Mouse (Mus musculus) testis, adult 2 months (tissue): ENCODE measurements around the gene Klhdc1. TPM values are rescaled to one million over a fixed set of nuclear protein-coding genes. Genes with fewer than 3 reads are reported as not detected.

Experiments
- H3K27ac ChIP-seq: fragments of 200-500 bp; 2 replicates; pipeline ENCODE4 v1.5.1; 2012; ENCODE audit warnings: low read depth, low read length; ENCODE audit not compliant: control insufficient read depth, insufficient read depth
- H3K27me3 ChIP-seq: fragments of 200-500 bp; 2 replicates; pipeline ENCODE4 v1.6.1; 2012; ENCODE audit warnings: mild to moderate bottlenecking, low read length, moderate library complexity; ENCODE audit not compliant: control insufficient read depth, insufficient read depth
- H3K36me3 ChIP-seq: fragments of 200-500 bp; 2 replicates; pipeline ENCODE4 v1.6.1; 2012; ENCODE audit warnings: mild to moderate bottlenecking, low read length; ENCODE audit not compliant: control insufficient read depth, insufficient read depth
- H3K4me1 ChIP-seq: fragments of 200-500 bp; 2 replicates; pipeline ENCODE4 v1.6.1; 2012; ENCODE audit warnings: low read length; ENCODE audit not compliant: control insufficient read depth, insufficient read depth
- H3K4me3 ChIP-seq: fragments of 200-500 bp; 2 replicates; pipeline ENCODE4 v1.5.1; 2012; ENCODE audit warnings: low read depth, mild to moderate bottlenecking, low read length, moderate library complexity, mixed read lengths; ENCODE audit not compliant: control insufficient read depth
- CTCF ChIP-seq: fragments of 200-500 bp; IDR thresholded peaks from 2 replicates; pipeline ENCODE4 v1.5.1; 2012; ENCODE audit warnings: low read depth, mild to moderate bottlenecking, inconsistent platforms, low read length, moderate library complexity; ENCODE audit not compliant: control insufficient read depth, insufficient read depth, insufficient replicate concordance
- POLR2A ChIP-seq: fragments of 200-500 bp; IDR thresholded peaks from 2 replicates; pipeline ENCODE4 v1.6.1; 2012; ENCODE audit warnings: low read depth, mild to moderate bottlenecking, inconsistent platforms, low read length, moderate library complexity; ENCODE audit not compliant: control insufficient read depth
- polyA plus RNA-seq: library from polyadenylated mRNA; depleted of rRNA; stranded (reverse); fragments of >200 nt; gene quantifications from 2 replicates; pipeline ENCODE4 v1.2.3, GENCODE M21; 2012

Gene Klhdc1
- polyA plus RNA-seq, 1 experiment, result 82.1 TPM

DNA sequence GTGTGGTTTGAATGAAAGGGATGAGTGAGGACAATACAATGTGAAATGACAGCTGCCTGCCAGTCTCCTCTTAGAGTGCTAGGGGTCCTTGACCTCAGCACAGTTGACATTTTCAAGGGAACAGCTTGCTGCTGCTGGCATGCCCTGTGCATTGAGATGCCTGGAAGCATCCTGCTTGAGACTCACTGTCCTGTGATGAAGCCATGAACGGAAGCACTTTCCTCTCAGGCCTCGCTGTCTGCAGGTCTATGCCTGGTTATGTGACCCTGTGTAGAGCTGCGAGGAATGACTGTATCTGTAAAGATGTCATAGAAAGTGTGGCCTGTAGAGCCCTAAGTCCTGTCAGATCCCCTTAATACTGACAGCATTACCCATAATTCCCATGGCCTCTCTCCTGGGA is 24.1 kb downstream of the Klhdc1 start:
- Histone ChIP-seq H3K27ac (no peak overlapping the region), H3K4me1 (no peaks in the 10 kb centered on the region)
- no peak for TF ChIP-seq POLR2A
- no peak for TF ChIP-seq CTCF

DNA sequence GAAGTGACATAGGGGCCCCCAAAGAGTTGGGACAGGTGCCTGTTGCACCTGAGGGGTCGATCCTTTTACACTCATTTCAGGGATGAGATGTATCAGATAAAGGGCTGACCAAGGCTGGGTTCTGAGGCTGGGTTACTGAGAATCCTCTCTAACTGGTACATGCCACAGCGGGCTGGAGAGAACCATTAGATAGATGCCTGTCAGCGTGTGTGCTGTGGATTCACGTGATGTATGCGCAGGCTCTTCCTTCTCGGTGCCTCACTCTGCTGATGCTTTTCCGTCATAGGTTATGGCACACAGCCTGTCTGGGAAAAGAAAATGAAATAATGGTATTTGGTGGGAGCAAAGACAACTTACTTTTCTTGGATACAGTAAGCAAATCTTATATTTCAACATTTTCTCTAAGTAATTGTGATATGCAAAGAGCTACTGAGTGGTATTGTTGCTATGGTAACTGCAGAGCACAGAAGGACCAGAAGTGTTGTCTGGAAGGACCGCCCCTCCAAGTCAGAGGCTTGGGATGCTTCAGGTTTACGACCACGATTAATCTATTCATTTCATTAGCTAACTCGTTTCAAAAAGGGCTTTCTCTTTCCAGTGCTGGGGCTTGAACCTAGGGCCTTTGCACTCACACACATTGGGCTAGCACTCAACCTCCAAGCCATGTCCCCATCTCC is 27.1 kb downstream of the Klhdc1 start:
- TF ChIP-seq CTCF (no peak), POLR2A (no peak)
- no peak overlapping the region for H3K27ac ChIP-seq
- no peaks in the 10 kb centered on the region for H3K36me3 ChIP-seq
- no peaks in the 10 kb centered on the region for H3K4me1 ChIP-seq
- no peak overlapping the region for H3K4me3 ChIP-seq
- no peaks in the 10 kb centered on the region for H3K27me3 ChIP-seq

More for the DNA sequence above, 24.1 kb downstream of the Klhdc1 start:
- Histone ChIP-seq H3K4me3 (no peak overlapping the region), H3K36me3 (no peaks in the 10 kb centered on the region), H3K27me3 (no peaks in the 10 kb centered on the region)

DNA sequence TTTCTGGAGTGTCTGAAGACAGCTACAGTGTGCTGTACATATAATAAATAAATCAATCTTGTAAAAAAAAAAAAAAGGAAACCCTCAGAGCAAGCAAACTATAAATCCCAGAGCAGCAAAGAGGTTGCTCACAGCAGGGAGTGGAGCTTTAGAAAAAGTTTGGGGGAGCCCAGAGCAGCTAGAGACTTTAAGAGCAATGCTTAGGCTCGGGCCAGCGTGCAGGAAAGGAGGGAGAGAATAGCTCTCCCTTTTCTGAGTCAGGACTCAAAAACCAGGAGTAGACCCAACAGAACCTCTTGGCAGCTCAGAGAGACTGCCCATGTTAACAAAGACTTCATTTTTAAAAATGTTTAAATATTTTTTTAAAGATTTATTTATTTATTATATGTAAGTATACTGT is 28.0 kb downstream of the Klhdc1 start:
- Histone ChIP-seq H3K36me3 (no peaks in the 10 kb centered on the region), H3K27me3 (no peaks in the 10 kb centered on the region), H3K4me1 (no peaks in the 10 kb centered on the region), H3K27ac (no peak overlapping the region), H3K4me3 (no peak overlapping the region)
- no peak for TF ChIP-seq CTCF
- no peak for TF ChIP-seq POLR2A

DNA sequence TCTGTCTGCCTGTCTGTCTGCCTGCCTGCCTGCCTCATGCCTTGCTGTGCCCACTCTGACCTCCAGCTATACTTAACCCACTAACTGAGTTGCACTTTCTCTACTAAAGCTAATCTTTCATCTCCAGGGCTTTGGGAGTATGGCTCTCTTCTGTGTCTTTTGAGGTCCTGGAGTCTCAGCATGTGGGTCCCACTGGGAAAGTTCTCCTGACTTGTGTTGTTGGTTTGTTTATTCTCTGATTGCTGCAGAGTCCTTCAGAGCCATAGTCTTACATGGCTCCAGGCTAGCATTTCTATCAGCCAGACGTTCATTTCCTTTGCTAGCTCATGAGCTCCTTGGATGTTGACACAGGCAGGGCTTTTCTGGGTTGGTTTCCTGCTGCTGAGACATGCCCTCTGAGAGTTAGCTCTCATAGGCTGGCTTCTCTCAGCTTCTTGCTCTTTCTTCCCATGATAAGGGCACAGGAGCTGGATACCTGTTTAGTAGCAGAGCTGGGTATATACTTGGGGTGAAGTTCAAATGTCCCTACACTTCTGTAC is 39.0 kb downstream of the Klhdc1 start:
- H3K4me1 ChIP-seq, result no peaks in the 10 kb centered on the region
- H3K27ac ChIP-seq, result no peak overlapping the region
- no peaks in the 10 kb centered on the region for H3K36me3 ChIP-seq
- TF ChIP-seq POLR2A (no peak), CTCF (no peak)
- H3K4me3 ChIP-seq, result no peak overlapping the region
- no peaks in the 10 kb centered on the region for H3K27me3 ChIP-seq

GRCm38 (mm10) chr12:69280915-69281314 is 39.9 kb downstream of the Klhdc1 start:
- H3K27ac ChIP-seq, result no peak overlapping the region
- H3K36me3 ChIP-seq, result no peaks in the 10 kb centered on the region
- H3K4me1 ChIP-seq, result no peaks in the 10 kb centered on the region
- no peak overlapping the region for H3K4me3 ChIP-seq
- no peak for TF ChIP-seq CTCF
- no peak for TF ChIP-seq POLR2A
- H3K27me3 ChIP-seq, result no peaks in the 10 kb centered on the region

GRCm38 (mm10) chr12:69283146-69283545 is 42.2 kb downstream of the Klhdc1 start:
- Histone ChIP-seq H3K27ac (no peak overlapping the region), H3K36me3 (no peaks in the 10 kb centered on the region), H3K4me1 (no peaks in the 10 kb centered on the region), H3K27me3 (no peaks in the 10 kb centered on the region), H3K4me3 (no peak overlapping the region)
- TF ChIP-seq POLR2A (no peak), CTCF (no peak)

DNA sequence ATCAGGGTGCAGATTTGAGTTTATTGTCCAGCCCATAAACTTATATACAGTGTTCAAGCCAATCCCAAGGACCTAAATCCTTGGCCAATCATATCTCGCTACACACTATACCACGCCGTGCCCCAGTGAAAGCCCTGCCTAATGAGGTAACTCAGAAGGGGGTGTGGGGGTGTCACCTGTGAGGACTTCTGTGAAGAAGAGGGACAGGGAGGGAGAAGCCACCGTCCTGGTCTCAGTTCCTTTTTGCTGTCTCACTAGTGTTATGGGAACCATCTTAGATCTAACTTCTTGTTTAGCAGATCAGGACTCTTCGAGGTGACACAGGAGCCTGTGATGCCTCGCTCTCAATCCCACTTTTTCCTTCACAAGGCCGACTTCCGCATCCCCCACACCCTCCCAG is 46.6 kb downstream of the Klhdc1 start:
- no peaks in the 10 kb centered on the region for H3K4me1 ChIP-seq
- H3K27me3 ChIP-seq, result no peaks in the 10 kb centered on the region
- H3K36me3 ChIP-seq, result no peaks in the 10 kb centered on the region
- no peak overlapping the region for H3K4me3 ChIP-seq
- no peak overlapping the region for H3K27ac ChIP-seq
- no peak for TF ChIP-seq POLR2A
